Mouse (Mus musculus) adrenal gland, postnatal 36 days (tissue): ENCODE data around the gene Tap1. TPM values are rescaled to one million over a fixed set of nuclear protein-coding genes. Genes with fewer than 3 reads are reported as not detected.

ENCODE experiments used
- DNase-seq, 2 experiments: peaks; one replicate each; pipeline ENCODE4 v3.0.0; 2021; ENCODE audit warnings: mixed read lengths in 1 of 2
- total RNA-seq, 2 experiments: library from RNA; stranded (reverse); gene quantifications; 2 replicates each; pipeline ENCODE4 v1.2.3; 2021

Tap1 gene
- total RNA-seq, 2 experiments from 2014 or later, result 12.5 to 23.0 TPM

- DNase-seq, result no peak
Measured at GRCm38 (mm10) chr17:34179019-34179418, 8.3 kb upstream of the Tap1 start.

GRCm38 (mm10) chr17:34179913-34180859 is 7.2 kb upstream of the Tap1 start:
- no peak for DNase-seq

DNA sequence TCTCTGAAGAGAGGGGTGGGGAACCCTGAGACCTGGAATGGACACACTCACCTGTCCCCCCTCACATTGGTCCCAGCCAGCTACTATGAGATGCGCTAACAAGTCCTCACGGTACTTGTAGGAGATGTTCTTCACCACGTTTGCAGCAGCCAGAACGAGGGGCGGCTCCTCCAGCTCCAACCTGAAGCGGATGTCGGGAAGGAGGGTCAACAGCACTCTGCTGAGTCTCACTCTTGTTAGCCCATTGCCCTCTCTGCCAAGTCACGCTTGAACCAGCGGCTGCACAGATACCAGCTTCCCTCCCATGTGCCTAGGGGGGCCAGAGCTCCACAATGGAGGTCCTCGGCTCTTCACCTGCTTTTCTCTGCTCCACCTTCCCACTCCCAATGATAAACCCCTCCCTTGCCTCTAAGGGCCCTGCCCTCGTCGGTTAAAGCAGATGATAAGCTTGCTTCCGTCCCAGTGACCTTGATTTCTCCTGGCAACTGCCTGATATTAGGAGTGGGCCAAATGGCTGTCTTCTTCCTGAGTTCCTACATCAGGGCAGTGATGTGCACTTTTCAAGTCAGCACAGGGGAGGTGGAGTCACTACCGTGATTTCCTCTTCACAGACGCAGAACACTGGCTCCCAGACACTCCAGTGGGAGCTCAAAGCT is 3.7 kb upstream of the Tap1 start:
- DNase-seq, result no peak

GRCm38 (mm10) chr17:34185526-34185925 is 1.8 kb upstream of the Tap1 start:
- no peak for DNase-seq

GRCm38 (mm10) chr17:34186885-34187260 is 480 bp upstream of the Tap1 start:
- no peak for DNase-seq

DNA sequence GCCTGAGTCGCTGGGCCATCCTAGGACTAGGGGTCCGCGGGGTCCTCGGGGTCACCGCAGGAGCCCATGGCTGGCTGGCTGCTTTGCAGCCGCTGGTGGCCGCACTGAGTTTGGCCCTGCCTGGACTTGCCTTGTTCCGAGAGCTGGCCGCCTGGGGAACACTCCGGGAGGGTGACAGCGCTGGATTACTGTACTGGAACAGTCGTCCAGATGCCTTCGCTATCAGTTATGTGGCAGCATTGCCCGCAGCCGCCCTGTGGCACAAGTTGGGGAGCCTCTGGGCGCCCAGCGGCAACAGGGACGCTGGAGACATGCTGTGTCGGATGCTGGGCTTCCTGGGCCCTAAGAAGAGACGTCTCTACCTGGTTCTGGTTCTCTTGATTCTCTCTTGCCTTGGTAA is 657 bp downstream of the Tap1 start:
- peak; percentile 62 to 64 for DNase-seq

DNA sequence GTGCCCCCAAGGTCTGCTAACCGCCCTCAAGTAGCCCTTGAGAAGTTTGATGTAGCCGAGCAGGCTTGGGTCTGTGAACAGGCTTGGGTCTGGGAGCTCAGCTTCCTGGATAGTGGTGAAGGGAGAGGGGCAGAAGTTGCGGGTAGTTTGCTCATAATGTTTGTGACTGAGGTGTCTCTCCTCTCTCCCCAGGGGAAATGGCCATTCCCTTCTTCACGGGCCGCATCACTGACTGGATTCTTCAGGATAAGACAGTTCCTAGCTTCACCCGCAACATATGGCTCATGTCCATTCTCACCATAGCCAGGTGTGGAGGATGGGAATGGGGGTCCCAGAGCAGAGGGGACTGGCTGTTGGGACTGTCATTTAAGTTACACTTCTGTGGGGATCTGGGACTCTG is 1.6 kb downstream of the Tap1 start:
- DNase-seq, result no peak

DNA sequence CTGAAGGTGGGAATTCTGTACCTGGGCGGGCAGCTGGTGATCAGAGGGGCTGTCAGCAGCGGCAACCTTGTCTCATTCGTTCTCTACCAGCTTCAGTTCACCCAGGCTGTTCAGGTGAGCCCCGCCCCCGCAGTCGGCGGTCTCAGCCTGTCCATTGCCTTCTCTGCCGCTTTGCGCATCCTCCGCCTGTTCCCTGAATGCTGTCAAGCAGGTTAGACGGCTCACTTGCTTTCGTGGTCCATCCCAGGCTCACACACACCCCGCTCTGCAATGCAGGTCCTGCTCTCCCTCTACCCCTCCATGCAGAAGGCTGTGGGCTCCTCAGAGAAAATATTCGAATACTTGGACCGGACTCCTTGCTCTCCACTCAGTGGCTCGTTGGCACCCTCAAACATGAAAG is 5.5 kb downstream of the Tap1 start:
- no peak for DNase-seq

- DNase-seq, result no peak
Measured at GRCm38 (mm10) chr17:34193468-34193867, 6.1 kb downstream of the Tap1 start.

GRCm38 (mm10) chr17:34194723-34195122 is 7.4 kb downstream of the Tap1 start:
- DNase-seq, result no peak

DNA sequence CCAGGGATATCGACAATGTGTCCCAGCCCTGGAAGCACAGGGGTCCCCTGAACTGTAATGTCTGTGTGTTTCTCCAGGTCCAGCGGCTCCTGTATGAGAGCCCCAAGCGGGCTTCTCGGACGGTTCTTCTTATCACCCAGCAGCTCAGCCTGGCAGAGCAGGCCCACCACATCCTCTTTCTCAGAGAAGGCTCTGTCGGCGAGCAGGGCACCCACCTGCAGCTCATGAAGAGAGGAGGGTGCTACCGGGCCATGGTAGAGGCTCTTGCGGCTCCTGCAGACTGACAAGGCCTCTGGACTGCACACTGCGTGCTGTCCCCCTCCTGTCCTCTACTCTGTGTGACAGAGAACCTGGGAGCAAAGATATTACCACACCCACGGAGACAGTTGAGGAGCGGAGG is 9.1 kb downstream of the Tap1 start:
- DNase-seq, result no peak

DNA sequence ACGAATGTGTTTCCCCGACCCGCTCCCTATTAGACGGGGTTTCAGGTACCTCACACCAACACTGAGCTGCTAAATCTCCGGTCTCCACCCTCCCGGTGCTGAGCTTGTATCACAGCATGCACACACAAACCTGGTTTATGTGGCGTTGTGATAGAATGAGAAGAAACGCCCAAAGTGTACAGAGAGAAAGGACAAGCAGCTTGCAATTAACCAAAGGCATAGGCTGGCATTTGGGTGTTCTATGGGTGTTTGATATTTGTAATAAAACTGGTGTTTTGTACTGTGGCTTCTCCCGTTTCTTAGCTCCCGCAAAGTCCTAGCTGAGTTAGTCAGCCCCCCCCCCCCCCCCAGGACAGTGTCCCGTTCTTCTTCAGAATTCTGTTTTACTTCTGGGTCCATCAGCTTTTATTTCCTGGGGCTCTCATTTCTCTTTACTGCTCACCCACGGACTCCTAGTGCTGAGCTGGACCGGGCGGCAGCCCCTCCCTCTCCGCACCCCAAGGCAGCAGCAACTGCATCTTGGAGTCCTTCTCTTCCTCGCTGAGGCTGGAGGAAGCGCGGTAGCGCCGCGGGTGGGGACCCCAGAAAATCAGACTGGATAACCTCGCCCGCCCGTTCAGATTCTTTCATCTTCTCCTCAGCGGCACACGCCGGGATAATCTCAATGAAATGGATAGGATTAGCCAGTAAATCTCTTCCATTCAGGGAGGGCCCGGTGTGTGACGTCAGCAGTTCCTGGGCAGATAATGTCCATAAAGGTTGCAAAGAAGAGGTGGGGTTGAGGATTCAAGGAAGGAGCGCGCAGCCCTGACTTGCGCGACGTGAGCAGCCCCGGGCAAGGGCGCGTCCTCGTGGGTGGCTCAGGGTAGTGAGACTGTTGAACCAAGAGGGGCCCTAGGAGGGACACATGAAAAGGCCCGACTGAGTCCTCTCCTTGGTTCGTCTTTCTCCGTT is 9.9 kb downstream of the Tap1 start, which contains the start of gene Psmb8:
Gene Psmb8 (plus strand): TSS at position 781 of the 954 bp plus-strand sequence.
- DNase-seq, result peak; percentile 95

DNA sequence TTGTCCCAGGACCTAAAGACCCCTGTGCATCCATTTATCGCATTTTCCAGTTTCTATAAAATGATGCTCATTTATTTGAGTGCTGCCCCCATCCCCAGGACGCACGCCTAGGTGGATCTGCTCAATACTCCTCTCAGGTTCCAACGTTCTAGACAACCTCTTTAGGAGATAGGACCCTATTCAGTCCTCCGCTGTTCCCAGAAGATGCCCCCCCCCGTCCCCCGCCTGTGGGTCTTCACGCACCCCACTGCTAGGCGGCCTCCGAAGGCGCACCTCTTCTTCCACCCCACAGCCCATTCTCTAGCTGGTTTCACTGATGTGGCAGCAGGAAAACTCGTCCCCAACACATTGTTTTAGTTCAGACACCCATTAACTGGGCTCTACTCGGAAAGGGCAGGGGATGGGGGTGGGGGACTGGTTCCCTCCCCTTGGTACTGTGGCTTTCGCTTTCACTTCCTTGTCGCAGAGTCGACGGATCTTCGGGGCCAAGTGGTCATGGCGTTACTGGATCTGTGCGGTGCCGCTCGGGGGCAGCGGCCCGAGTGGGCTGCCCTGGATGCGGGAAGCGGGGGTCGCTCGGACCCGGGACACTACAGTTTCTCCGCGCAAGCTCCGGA is 10.7 kb downstream of the Tap1 start:
- peak; percentile 63 to 85 for DNase-seq

DNA sequence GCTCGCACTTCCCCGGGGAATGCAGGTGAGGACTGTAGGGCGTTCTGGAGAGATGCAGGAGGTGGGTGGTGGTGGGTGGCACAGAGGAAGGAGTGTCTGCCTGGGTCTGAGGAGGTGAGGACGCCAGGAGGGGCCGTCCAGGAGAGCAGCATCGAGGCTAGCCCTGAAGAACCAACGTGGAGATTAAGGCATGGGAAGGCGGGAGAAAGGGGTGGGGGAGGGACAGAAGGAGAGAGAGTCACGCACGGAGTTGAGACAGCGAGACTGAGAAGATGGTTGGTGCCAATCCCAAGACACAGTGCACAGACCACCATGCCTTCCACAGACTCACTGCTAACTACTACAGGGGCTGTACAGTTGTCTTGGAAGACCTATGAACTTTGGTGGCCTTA is 11.2 kb downstream of the Tap1 start:
- no peak for DNase-seq

DNA sequence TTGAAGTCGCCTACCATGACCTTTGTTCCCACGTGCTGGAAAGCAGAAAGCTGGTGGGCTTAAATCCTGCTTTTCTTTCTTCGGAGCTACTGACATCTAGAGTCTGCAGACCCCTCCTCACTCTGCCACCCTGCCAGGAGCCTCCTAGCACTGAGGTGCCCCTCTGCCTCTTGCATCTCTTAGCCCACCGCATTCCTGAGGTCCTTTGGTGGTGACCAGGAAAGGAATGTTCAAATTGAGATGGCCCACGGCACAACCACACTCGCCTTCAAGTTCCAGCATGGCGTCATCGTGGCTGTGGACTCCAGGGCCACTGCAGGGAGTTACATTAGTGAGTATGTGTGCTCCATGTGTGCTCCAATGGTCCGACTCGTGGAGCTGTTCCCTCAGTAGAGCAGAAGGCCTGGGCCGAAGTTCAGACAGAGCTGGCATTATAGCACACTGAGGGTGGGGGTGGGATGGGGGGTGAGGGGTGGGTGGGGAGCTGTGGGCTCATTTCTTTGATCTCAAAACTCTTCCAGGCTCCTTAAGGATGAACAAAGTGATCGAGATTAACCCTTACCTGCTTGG is 11.8 kb downstream of the Tap1 start:
- no peak for DNase-seq

DNA sequence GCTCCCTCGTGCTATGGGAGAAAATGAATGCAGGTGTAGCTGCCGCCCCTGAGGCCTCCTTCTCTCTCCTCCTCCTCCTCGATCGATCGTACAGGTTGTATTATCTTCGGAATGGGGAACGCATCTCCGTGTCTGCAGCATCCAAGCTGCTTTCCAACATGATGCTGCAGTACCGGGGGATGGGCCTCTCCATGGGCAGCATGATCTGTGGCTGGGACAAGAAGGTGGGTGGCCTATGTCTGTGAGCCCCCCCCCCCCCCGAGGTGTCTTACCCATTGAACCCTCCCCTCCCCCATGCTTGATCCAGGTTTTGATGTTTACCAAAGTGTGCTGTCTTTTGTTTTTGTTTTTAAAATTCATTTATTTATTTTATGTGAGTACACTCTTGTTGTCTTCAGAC is 12.7 kb downstream of the Tap1 start:
- DNase-seq, result no peak

DNA sequence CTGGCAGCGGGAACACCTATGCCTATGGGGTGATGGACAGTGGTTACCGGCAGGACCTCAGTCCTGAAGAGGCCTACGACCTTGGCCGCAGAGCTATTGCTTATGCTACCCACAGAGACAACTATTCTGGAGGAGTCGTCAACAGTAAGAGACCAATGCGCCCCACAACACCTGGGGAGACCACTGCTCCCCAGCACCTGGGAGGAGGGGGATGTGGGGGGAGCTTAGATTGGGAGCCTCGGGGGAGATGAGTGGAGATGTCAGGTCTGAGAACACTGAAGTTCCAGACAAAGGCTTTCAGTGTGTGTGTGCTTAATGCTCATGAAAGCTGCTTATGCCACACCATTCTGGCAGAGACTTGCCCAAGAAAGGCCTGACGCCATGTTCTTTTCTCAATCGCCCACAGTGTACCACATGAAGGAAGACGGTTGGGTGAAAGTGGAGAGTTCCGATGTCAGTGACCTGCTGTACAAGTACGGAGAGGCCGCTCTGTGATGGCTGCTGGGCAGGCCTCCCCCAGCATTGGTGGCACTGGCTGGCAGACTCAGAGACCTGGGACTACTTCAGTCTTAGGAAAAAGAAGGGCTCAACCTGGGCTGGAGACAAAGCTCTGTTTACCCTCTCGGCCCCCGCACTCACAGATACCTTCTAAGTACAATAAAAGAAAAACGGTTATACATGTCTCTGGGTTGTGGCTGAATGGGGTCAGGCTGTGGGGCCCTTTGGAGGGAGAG is 13.6 kb downstream of the Tap1 start:
- DNase-seq, result no peak

GRCm38 (mm10) chr17:34201506-34202055 is 14.2 kb downstream of the Tap1 start:
- no peak for DNase-seq

- DNase-seq, result no peak
Measured at GRCm38 (mm10) chr17:34202760-34203442, 15.5 kb downstream of the Tap1 start.

- peak in 1 of 2 experiments; percentile 44 for DNase-seq
Measured at GRCm38 (mm10) chr17:34203444-34203843, 16.1 kb downstream of the Tap1 start, which contains the start of gene Tap2. Gene Tap2 (plus strand): TSS chr17:34203527.
